Mouse (Mus musculus) kidney, adult 2 months (tissue): ENCODE measurements around the gene Olfr11.

Experiments used
- CTCF ChIP-seq: fragments of 200-500 bp; conservative IDR thresholded peaks from 2 replicates; pipeline ENCODE4 v1.5.1; 2011; ENCODE audit warnings: low read depth, mild to moderate bottlenecking, control low read depth, low read length, moderate library complexity, mixed read lengths; ENCODE audit not compliant: insufficient read depth, insufficient read length
- POLR2A ChIP-seq: fragments of 200-500 bp; IDR thresholded peaks from one replicate; pipeline ENCODE4 v1.6.1; 2011; ENCODE audit warnings: low read depth, low read length, control low read depth

GRCm38 (mm10) chr13:21642418-21642817, at the start of gene Olfr11:
- TF ChIP-seq POLR2A (no peak), CTCF (no peak)
